Mouse (Mus musculus): Measurements from ENCODE around the gene Plin2. TPM values are rescaled to one million over a fixed set of nuclear protein-coding genes. Genes with fewer than 3 reads are reported as not detected.
A peak's percentile ranks its signal among the peaks of the same experiment; 100 is the strongest.

Gene Plin2
- polyA plus RNA-seq, 1 experiment from 2014 or later: 102 TPM

DNA sequence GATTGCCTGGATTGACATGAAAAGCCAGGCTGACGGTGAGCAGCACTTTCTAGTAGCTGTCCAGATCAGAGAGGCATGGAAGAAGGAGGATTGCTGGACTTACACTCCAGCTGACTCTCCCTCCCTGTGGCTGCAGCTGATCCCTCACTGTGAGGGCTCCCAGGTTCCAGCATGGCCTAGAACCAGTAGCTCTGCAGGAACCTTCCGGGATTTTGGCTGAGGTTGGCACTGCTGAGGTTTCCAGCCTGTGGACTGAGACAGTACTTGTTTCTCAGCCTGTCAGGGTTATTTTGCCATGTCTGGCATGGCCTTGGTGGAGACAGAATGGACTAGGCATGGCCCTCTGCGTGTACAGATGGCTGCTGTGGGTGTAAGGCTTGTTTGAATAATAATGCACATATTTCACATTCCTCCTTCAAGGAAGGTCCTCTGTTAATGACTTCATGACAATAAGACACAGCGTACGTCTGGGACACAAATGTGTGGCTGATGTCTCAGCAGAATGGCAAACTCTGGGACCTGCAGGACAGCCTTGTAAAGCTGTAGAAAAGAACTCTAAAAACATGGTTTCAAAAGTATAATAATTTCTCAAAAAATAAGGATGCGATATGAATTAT, 40.3 kb upstream of the Plin2 start:
- no peaks in the 10 kb centered on the region for H3K4me1 ChIP-seq (ENCODE audit: insufficient read depth)
- H3K27me3 ChIP-seq (ENCODE audit: insufficient read depth, low read length): no peaks in the 10 kb centered on the region
- DNase-seq (no peak), ATAC-seq (ENCODE audit: insufficient read depth) (no peak)
- no peak for TF ChIP-seq CTCF (IDR thresholded peaks at IDR 0.05; ENCODE audit: low read depth)
- no peaks in the 10 kb centered on the region for H3K36me3 ChIP-seq (ENCODE audit: insufficient read depth)
- no peak overlapping the region for H3K4me3 ChIP-seq (ENCODE audit: low read depth, low read length)
- no peaks in the 10 kb centered on the region for H3K9me3 ChIP-seq (ENCODE audit: low read depth, low read length)
- 59% methylated on average over 6 of the region's 6 CpGs for WGBS
- no peak overlapping the region for H3K9ac ChIP-seq
- no peak overlapping the region for H3K4me2 ChIP-seq
- H3K27ac ChIP-seq (ENCODE audit: low read depth): no peak overlapping the region

DNA sequence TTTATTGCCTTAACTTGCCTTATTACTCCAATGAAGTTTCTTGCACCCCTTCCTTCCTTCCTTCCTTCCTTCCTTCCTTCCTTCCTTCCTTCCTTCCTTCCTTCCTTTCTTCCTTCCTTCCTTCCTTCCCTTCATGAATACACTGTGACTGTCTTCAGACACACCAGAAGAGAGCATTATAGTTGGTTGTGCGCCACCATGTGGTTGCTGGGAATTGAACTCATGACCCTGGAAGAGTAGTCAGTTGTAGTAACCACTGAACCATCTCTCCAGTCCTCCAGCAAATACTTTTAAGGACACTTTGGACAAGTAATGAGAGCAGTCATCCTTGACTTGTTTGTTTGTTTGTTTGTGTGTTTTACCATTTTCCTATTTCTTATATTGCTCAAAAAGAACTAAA, 38.9 kb upstream of the Plin2 start:
- no peak overlapping the region for H3K9ac ChIP-seq
- H3K27ac ChIP-seq (ENCODE audit: low read depth): no peak overlapping the region
- no peak for ATAC-seq (ENCODE audit: insufficient read depth)
- H3K4me1 ChIP-seq (ENCODE audit: insufficient read depth): no peaks in the 10 kb centered on the region
- no peaks in the 10 kb centered on the region for H3K27me3 ChIP-seq (ENCODE audit: insufficient read depth, low read length)
- H3K36me3 ChIP-seq (ENCODE audit: insufficient read depth): no peaks in the 10 kb centered on the region
- no peak; the same call in 1 of the 2 replicates for TF ChIP-seq CTCF (IDR thresholded peaks at IDR 0.05; ENCODE audit: low read depth)
- no peaks in the 10 kb centered on the region for H3K9me3 ChIP-seq (ENCODE audit: low read depth, low read length)
- no peak for DNase-seq
- no peak overlapping the region for H3K4me2 ChIP-seq
- 45% methylated on average over 1 of the region's 1 CpGs for WGBS
- no peak overlapping the region for H3K4me3 ChIP-seq (ENCODE audit: low read depth, low read length)

GRCm38 (mm10) chr4:86699161-86699865, 29.5 kb upstream of the Plin2 start:
- TF ChIP-seq CTCF (IDR thresholded peaks at IDR 0.05; ENCODE audit: low read depth): no peak
- Histone ChIP-seq H3K4me2 (no peak overlapping the region), H3K9ac (no peak overlapping the region), H3K4me1 (ENCODE audit: insufficient read depth) (no peaks in the 10 kb centered on the region), H3K27ac (ENCODE audit: low read depth) (no peak overlapping the region), H3K9me3 (ENCODE audit: low read depth, low read length) (no peaks in the 10 kb centered on the region), H3K27me3 (ENCODE audit: insufficient read depth, low read length) (no peaks in the 10 kb centered on the region), H3K36me3 (ENCODE audit: insufficient read depth) (no peaks in the 10 kb centered on the region), H3K4me3 (ENCODE audit: low read depth, low read length) (no peak overlapping the region)
- no peak for DNase-seq
- 66% methylated on average over 5 of the region's 5 CpGs for WGBS
- no peak for ATAC-seq (ENCODE audit: insufficient read depth)

DNA sequence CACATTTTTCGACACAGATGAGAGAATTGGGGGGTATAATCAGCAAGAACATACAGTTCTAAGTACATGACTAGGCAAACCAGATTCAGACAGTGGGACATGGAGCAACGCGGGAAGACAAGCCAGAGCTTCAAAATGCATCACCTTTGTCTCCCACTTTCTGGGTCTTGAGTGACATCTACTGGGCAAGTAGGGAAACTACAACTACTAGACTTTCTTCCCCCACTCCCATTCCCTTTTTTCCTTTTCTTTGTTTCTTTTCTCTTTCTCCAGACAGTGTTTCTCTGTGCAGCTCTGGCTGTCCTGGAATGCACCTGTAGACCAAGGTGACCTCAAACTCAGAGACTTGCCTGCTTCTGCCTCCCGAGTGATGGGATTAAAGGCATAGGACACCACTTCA, 27.0 kb upstream of the Plin2 start:
- no peaks in the 10 kb centered on the region for H3K36me3 ChIP-seq (ENCODE audit: insufficient read depth)
- H3K4me2 ChIP-seq: no peak overlapping the region
- H3K9me3 ChIP-seq (ENCODE audit: low read depth, low read length): no peaks in the 10 kb centered on the region
- H3K27me3 ChIP-seq (ENCODE audit: insufficient read depth, low read length): no peaks in the 10 kb centered on the region
- ATAC-seq (ENCODE audit: insufficient read depth): peak; percentile 54; the same call in 1 of the 2 replicates
- TF ChIP-seq CTCF (IDR thresholded peaks at IDR 0.05; ENCODE audit: low read depth): peak; percentile 85
- WGBS: 9% methylated on average over 4 of the region's 4 CpGs
- no peak overlapping the region for H3K9ac ChIP-seq
- H3K4me1 ChIP-seq (ENCODE audit: insufficient read depth): no peaks in the 10 kb centered on the region
- H3K27ac ChIP-seq (ENCODE audit: low read depth): no peak overlapping the region
- H3K4me3 ChIP-seq (ENCODE audit: low read depth, low read length): no peak overlapping the region
- DNase-seq: peak; percentile 85

DNA sequence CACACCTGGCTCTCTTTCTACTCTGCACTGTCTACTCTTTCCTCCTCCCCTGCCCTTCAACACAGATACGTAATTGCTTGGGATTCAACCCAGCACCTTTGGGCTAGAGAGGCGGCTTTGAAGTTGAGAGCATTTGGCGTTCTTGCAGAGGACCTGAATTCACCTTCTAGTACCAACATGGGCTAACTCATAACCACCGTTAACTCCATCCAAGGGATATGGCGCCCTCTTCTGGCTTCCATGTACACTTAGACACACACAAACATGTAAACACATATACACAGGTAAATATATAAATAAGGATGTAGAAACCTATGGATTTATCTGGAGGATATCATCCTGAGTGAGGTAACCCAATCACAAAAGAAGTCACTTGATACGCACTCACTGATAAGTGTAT, 25.2 kb upstream of the Plin2 start:
- Histone ChIP-seq H3K4me3 (ENCODE audit: low read depth, low read length) (no peak overlapping the region), H3K4me1 (ENCODE audit: insufficient read depth) (no peaks in the 10 kb centered on the region), H3K9me3 (ENCODE audit: low read depth, low read length) (no peaks in the 10 kb centered on the region), H3K4me2 (no peak overlapping the region), H3K27me3 (ENCODE audit: insufficient read depth, low read length) (no peaks in the 10 kb centered on the region), H3K27ac (ENCODE audit: low read depth) (no peak overlapping the region), H3K36me3 (ENCODE audit: insufficient read depth) (no peaks in the 10 kb centered on the region), H3K9ac (no peak overlapping the region)
- ATAC-seq (ENCODE audit: insufficient read depth) (no peak), DNase-seq (peak; percentile 80)
- peak; percentile 67 for TF ChIP-seq CTCF (IDR thresholded peaks at IDR 0.05; ENCODE audit: low read depth)
- WGBS: 36% methylated on average over 6 of the region's 6 CpGs

DNA sequence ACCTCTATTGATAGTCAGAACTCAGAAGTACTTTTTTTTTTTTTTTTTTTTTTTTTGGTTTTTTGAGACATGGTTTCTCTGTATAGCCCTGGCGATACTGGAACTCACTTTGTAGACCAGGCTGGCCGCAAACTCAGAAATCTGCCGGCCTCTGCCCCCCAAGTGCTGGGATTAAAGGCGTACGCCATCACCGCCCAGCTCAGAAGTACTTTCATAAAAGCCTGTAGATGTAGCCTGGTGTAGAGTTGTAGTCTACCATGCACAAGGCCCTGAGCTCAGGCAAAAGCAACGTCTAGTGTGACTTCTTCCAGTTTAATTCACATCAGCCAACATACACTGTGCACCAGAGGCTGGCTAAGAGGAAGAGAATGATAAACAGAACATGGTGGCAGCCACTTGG, 23.1 kb upstream of the Plin2 start:
- H3K36me3 ChIP-seq (ENCODE audit: insufficient read depth): no peaks in the 10 kb centered on the region
- no peaks in the 10 kb centered on the region for H3K27me3 ChIP-seq (ENCODE audit: insufficient read depth, low read length)
- TF ChIP-seq CTCF (IDR thresholded peaks at IDR 0.05; ENCODE audit: low read depth): no peak
- no peak for DNase-seq
- no peak overlapping the region for H3K4me3 ChIP-seq (ENCODE audit: low read depth, low read length)
- no peak for ATAC-seq (ENCODE audit: insufficient read depth)
- WGBS: 90% methylated on average over 7 of the region's 7 CpGs
- no peaks in the 10 kb centered on the region; the same call in 1 of the 2 replicates for H3K4me1 ChIP-seq (ENCODE audit: insufficient read depth)
- no peak overlapping the region for H3K9ac ChIP-seq
- H3K27ac ChIP-seq (ENCODE audit: low read depth): no peak overlapping the region
- H3K9me3 ChIP-seq (ENCODE audit: low read depth, low read length): no peaks in the 10 kb centered on the region
- no peak overlapping the region for H3K4me2 ChIP-seq

GRCm38 (mm10) chr4:86691290-86691689, 21.4 kb upstream of the Plin2 start:
- Histone ChIP-seq H3K9ac (no peak overlapping the region), H3K9me3 (ENCODE audit: low read depth, low read length) (no peaks in the 10 kb centered on the region), H3K27me3 (ENCODE audit: insufficient read depth, low read length) (no peaks in the 10 kb centered on the region), H3K4me2 (no peak overlapping the region), H3K36me3 (ENCODE audit: insufficient read depth) (no peaks in the 10 kb centered on the region), H3K4me1 (ENCODE audit: insufficient read depth) (no peaks in the 10 kb centered on the region; the same call in 1 of the 2 replicates), H3K27ac (ENCODE audit: low read depth) (no peak overlapping the region), H3K4me3 (ENCODE audit: low read depth, low read length) (no peak overlapping the region)
- no peak for ATAC-seq (ENCODE audit: insufficient read depth)
- no peak for TF ChIP-seq CTCF (IDR thresholded peaks at IDR 0.05; ENCODE audit: low read depth)
- DNase-seq: no peak
- 67% methylated on average over 4 of the region's 4 CpGs for WGBS

All from lung, embryonic 14.5 days (tissue).